Mouse (Mus musculus) liver, embryonic 12.5 days (tissue): ENCODE measurements around the gene Prdx1. TPM values are rescaled to one million over a fixed set of nuclear protein-coding genes. Genes with fewer than 3 reads are reported as not detected.
A peak's percentile ranks its signal among the peaks of the same experiment; 100 is the strongest.
"Not testable (repeated sequence)": the region's sequence is repeated elsewhere in the genome, so short reads cannot be mapped to it uniquely, and the experiment has no call there.

Experiments
- ATAC-seq: fragments of 200-750 bp; cut with Nextera tagmentation; 2 replicates; pipeline ENCODE4 v1.8.0; 2017; ENCODE audit warnings: moderate number of reproducible peaks, mild to moderate bottlenecking, moderate library complexity
- H3K27ac ChIP-seq: fragments of 300-500 bp; sonication (generic); 2 replicates; pipeline ENCODE4 v1.5.1; 2016; ENCODE audit warnings: mild to moderate bottlenecking
- H3K27me3 ChIP-seq: fragments of 300-500 bp; sonication (generic); replicated peaks from 2 replicates; pipeline ENCODE4 v1.6.1; 2016; ENCODE audit warnings: mild to moderate bottlenecking, moderate library complexity
- H3K36me3 ChIP-seq: fragments of 300-500 bp; sonication (generic); 2 replicates; pipeline ENCODE4 v1.6.1; 2016; ENCODE audit warnings: mild to moderate bottlenecking, moderate library complexity
- H3K4me1 ChIP-seq: fragments of 300-500 bp; sonication (generic); 2 replicates; pipeline ENCODE4 v1.6.1; 2016
- H3K4me2 ChIP-seq: fragments of 300-500 bp; sonication (generic); 2 replicates; pipeline ENCODE4 v1.6.1; 2016; ENCODE audit warnings: mild to moderate bottlenecking, moderate library complexity
- H3K4me3 ChIP-seq: fragments of 300-500 bp; sonication (generic); 2 replicates; pipeline ENCODE4 v1.5.1; 2016; ENCODE audit warnings: mild to moderate bottlenecking, moderate library complexity
- H3K9ac ChIP-seq: fragments of 300-500 bp; sonication (generic); 2 replicates; pipeline ENCODE4 v1.6.1; 2016; ENCODE audit warnings: mild to moderate bottlenecking, moderate library complexity
- H3K9me3 ChIP-seq: fragments of 300-500 bp; sonication (generic); replicated peaks from 2 replicates; pipeline ENCODE4 v1.6.1; 2016; ENCODE audit warnings: mild to moderate bottlenecking, moderate library complexity
- WGBS: fragments of 180-500 bp; shearing (Covaris S2); methylation state at CpG from one replicate; pipeline ENCODE4 v1.1.7; 2016; ENCODE audit not compliant: insufficient replicate concordance; 5-methylcytosine and 5-hydroxymethylcytosine counted together
- polyA plus RNA-seq: library from polyadenylated mRNA; unstranded; fragments of >200 nt; fragmentation: Nextera tagmentation; extraction: Ambion mirVana; gene quantifications from 2 replicates; pipeline ENCODE4 v1.2.1, GENCODE M21; 2016

Gene Prdx1
- polyA plus RNA-seq, 1 experiment from 2014 or later = 985 TPM

GRCm38 (mm10) chr4:116657971-116658370 is 27.4 kb upstream of the Prdx1 start:
- WGBS = 61% methylated on average over 3 of the region's 3 CpGs
- ATAC-seq = no peak
- no peaks in the 10 kb centered on the region for H3K9me3 ChIP-seq
- no peaks in the 10 kb centered on the region for H3K36me3 ChIP-seq
- H3K9ac ChIP-seq = no peak overlapping the region
- no peak overlapping the region for H3K27ac ChIP-seq
- no peak overlapping the region for H3K4me3 ChIP-seq
- peaks cover 19% of the 10 kb centered on the region for H3K4me1 ChIP-seq
- no peak overlapping the region for H3K4me2 ChIP-seq
- H3K27me3 ChIP-seq = no peaks in the 10 kb centered on the region

- WGBS = 75% methylated on average over 2 of the region's 2 CpGs
- Histone ChIP-seq H3K4me2 (no peak overlapping the region), H3K27ac (no peak overlapping the region), H3K4me1 (peaks cover 24% of the 10 kb centered on the region), H3K4me3 (no peak overlapping the region), H3K36me3 (no peaks in the 10 kb centered on the region), H3K9me3 (no peaks in the 10 kb centered on the region), H3K9ac (no peak overlapping the region), H3K27me3 (no peaks in the 10 kb centered on the region)
- ATAC-seq = no peak
These were observed 25.9 kb upstream of the Prdx1 start for GRCm38 (mm10) chr4:116659474-116659873.

GRCm38 (mm10) chr4:116659916-116660315 is 25.4 kb upstream of the Prdx1 start:
- not testable (repeated sequence) for H3K27ac ChIP-seq, ATAC-seq, H3K4me3 ChIP-seq, H3K27me3 ChIP-seq, H3K4me2 ChIP-seq, H3K9me3 ChIP-seq, H3K9ac ChIP-seq, H3K36me3 ChIP-seq
- H3K4me1 ChIP-seq = peaks cover 21% of the 10 kb centered on the region
- 77% methylated on average over 6 of the region's 6 CpGs for WGBS

GRCm38 (mm10) chr4:116660829-116661228 is 24.5 kb upstream of the Prdx1 start:
- Histone ChIP-seq H3K27ac (no peak overlapping the region), H3K9ac (no peak overlapping the region), H3K4me2 (no peak overlapping the region), H3K4me1 (peaks cover 12% of the 10 kb centered on the region), H3K36me3 (no peaks in the 10 kb centered on the region), H3K9me3 (no peaks in the 10 kb centered on the region), H3K4me3 (no peak overlapping the region), H3K27me3 (no peaks in the 10 kb centered on the region; the same call in 1 of the 2 replicates)
- no peak for ATAC-seq
- WGBS = 66% methylated on average over 6 of the region's 6 CpGs

- Histone ChIP-seq H3K4me1 (peaks cover 5% of the 10 kb centered on the region; the same call in 1 of the 2 replicates), H3K9me3 (no peaks in the 10 kb centered on the region), H3K36me3 (no peaks in the 10 kb centered on the region), H3K27me3 (no peaks in the 10 kb centered on the region; the same call in 1 of the 2 replicates), H3K4me3 (no peak overlapping the region), H3K27ac (no peak overlapping the region), H3K4me2 (no peak overlapping the region), H3K9ac (no peak overlapping the region)
- ATAC-seq = no peak
- WGBS = 91% methylated on average over 1 of the region's 1 CpGs
These were observed 23.3 kb upstream of the Prdx1 start for GRCm38 (mm10) chr4:116661998-116662397.

- ATAC-seq = no peak
- H3K9me3 ChIP-seq = no peaks in the 10 kb centered on the region
- H3K4me1 ChIP-seq = peaks cover 5% of the 10 kb centered on the region; the same call in 1 of the 2 replicates
- peaks cover 4% of the 10 kb centered on the region; the same call in 1 of the 2 replicates for H3K27me3 ChIP-seq
- no peak overlapping the region for H3K27ac ChIP-seq
- 53% methylated on average over 4 of the region's 4 CpGs for WGBS
- no peak overlapping the region for H3K4me3 ChIP-seq
- no peak overlapping the region for H3K4me2 ChIP-seq
- H3K36me3 ChIP-seq = no peaks in the 10 kb centered on the region
- no peak overlapping the region for H3K9ac ChIP-seq
These were observed 18.7 kb upstream of the Prdx1 start for GRCm38 (mm10) chr4:116666625-116667024.

GRCm38 (mm10) chr4:116668145-116668544 is 17.2 kb upstream of the Prdx1 start:
- Histone ChIP-seq H3K4me2 (no peak overlapping the region), H3K4me1 (peaks cover 16% of the 10 kb centered on the region)
- WGBS = 23% methylated on average over 3 of the region's 3 CpGs

GRCm38 (mm10) chr4:116669291-116669690 is 16.1 kb upstream of the Prdx1 start:
- no peak overlapping the region for H3K4me3 ChIP-seq
- H3K4me1 ChIP-seq = peaks cover 22% of the 10 kb centered on the region
- no peak overlapping the region for H3K9ac ChIP-seq
- no peak overlapping the region for H3K4me2 ChIP-seq
- WGBS = 57% methylated on average over 2 of the region's 2 CpGs
- no peak overlapping the region for H3K27ac ChIP-seq
- ATAC-seq = no peak
- H3K36me3 ChIP-seq = no peaks in the 10 kb centered on the region
- no peaks in the 10 kb centered on the region for H3K9me3 ChIP-seq
- H3K27me3 ChIP-seq = peaks cover 4% of the 10 kb centered on the region; the same call in 1 of the 2 replicates

More at GRCm38 (mm10) chr4:116668145-116668544, 17.2 kb upstream of the Prdx1 start:
- Histone ChIP-seq H3K27me3 (peaks cover 4% of the 10 kb centered on the region; the same call in 1 of the 2 replicates), H3K9ac (no peak overlapping the region), H3K4me3 (no peak overlapping the region), H3K9me3 (no peaks in the 10 kb centered on the region), H3K27ac (no peak overlapping the region), H3K36me3 (no peaks in the 10 kb centered on the region)
- no peak for ATAC-seq

- Histone ChIP-seq H3K36me3 (no peaks in the 10 kb centered on the region), H3K4me1 (peaks cover 26% of the 10 kb centered on the region), H3K27ac (peak overlapping the region; percentile 63), H3K27me3 (peaks cover 9% of the 10 kb centered on the region; the same call in 1 of the 2 replicates), H3K9ac (no peak overlapping the region), H3K4me3 (no peak overlapping the region), H3K4me2 (peak overlapping the region; percentile 7), H3K9me3 (no peaks in the 10 kb centered on the region)
- ATAC-seq = peak; percentile 87
- 30% methylated on average over 2 of the region's 2 CpGs for WGBS
These were observed 12.6 kb upstream of the Prdx1 start for GRCm38 (mm10) chr4:116672785-116673184.

- peaks cover 26% of the 10 kb centered on the region for H3K4me1 ChIP-seq
These were observed 10.6 kb upstream of the Prdx1 start for GRCm38 (mm10) chr4:116674761-116675160.

GRCm38 (mm10) chr4:116676027-116676426 is 9.3 kb upstream of the Prdx1 start:
- 68% methylated on average over 3 of the region's 3 CpGs for WGBS
- no peak for ATAC-seq
- Histone ChIP-seq H3K9me3 (no peaks in the 10 kb centered on the region), H3K4me3 (no peak overlapping the region), H3K27me3 (peaks cover 6% of the 10 kb centered on the region; the same call in 1 of the 2 replicates), H3K27ac (no peak overlapping the region), H3K4me1 (peaks cover 26% of the 10 kb centered on the region), H3K4me2 (no peak overlapping the region), H3K36me3 (no peaks in the 10 kb centered on the region), H3K9ac (no peak overlapping the region)

More at GRCm38 (mm10) chr4:116674761-116675160, 10.6 kb upstream of the Prdx1 start:
- H3K4me3 ChIP-seq, H3K9me3 ChIP-seq, ATAC-seq, H3K27ac ChIP-seq, H3K9ac ChIP-seq, H3K27me3 ChIP-seq, H3K36me3 ChIP-seq, H3K4me2 ChIP-seq: not testable (repeated sequence)
- 79% methylated on average over 6 of the region's 6 CpGs for WGBS

GRCm38 (mm10) chr4:116677808-116678207 is 7.5 kb upstream of the Prdx1 start:
- Histone ChIP-seq H3K27me3 (peaks cover 6% of the 10 kb centered on the region; the same call in 1 of the 2 replicates), H3K9ac (no peak overlapping the region), H3K4me3 (no peak overlapping the region), H3K4me1 (peaks cover 19% of the 10 kb centered on the region), H3K4me2 (no peak overlapping the region), H3K27ac (no peak overlapping the region), H3K36me3 (no peaks in the 10 kb centered on the region), H3K9me3 (no peaks in the 10 kb centered on the region)
- ATAC-seq = no peak
- 26% methylated on average over 1 of the region's 1 CpGs for WGBS

GRCm38 (mm10) chr4:116679141-116679540 is 6.2 kb upstream of the Prdx1 start:
- H3K4me1 ChIP-seq = peaks cover 19% of the 10 kb centered on the region

More at GRCm38 (mm10) chr4:116679141-116679540, 6.2 kb upstream of the Prdx1 start:
- no peak overlapping the region for H3K27ac ChIP-seq
- no peaks in the 10 kb centered on the region for H3K36me3 ChIP-seq
- no peak overlapping the region for H3K4me3 ChIP-seq
- WGBS = 66% methylated on average over 5 of the region's 5 CpGs
- no peak overlapping the region for H3K9ac ChIP-seq
- H3K9me3 ChIP-seq = no peaks in the 10 kb centered on the region
- H3K4me2 ChIP-seq = no peak overlapping the region
- no peak for ATAC-seq
- H3K27me3 ChIP-seq = peaks cover 6% of the 10 kb centered on the region; the same call in 1 of the 2 replicates
